Mouse (Mus musculus) heart, embryonic 13.5 days (tissue): ENCODE measurements around the gene Carmil2. TPM values are rescaled to one million over a fixed set of nuclear protein-coding genes. Genes with fewer than 3 reads are reported as not detected.

Experiments
- ATAC-seq: fragments of 200-750 bp; cut with Nextera tagmentation; 2 replicates; pipeline ENCODE4 v1.8.0; 2017; ENCODE audit warnings: moderate TSS enrichment; ENCODE audit not compliant: insufficient number of reproducible peaks, low FRiP score, low TSS enrichment; ENCODE audit errors: extremely low read depth
- H3K27ac ChIP-seq: fragments of 300-500 bp; sonication (generic); replicated peaks from 2 replicates; pipeline ENCODE4 v1.5.1; 2015; ENCODE audit warnings: moderate library complexity, mild to moderate bottlenecking, inconsistent platforms
- H3K27me3 ChIP-seq: fragments of 300-500 bp; sonication (generic); replicated peaks from 2 replicates; pipeline ENCODE4 v1.6.1; 2015; ENCODE audit warnings: mild to moderate bottlenecking, inconsistent platforms
- H3K36me3 ChIP-seq: fragments of 300-500 bp; sonication (generic); 2 replicates; pipeline ENCODE4 v1.6.1; 2015; ENCODE audit warnings: mild to moderate bottlenecking, inconsistent platforms
- H3K4me1 ChIP-seq: fragments of 300-500 bp; sonication (generic); 2 replicates; pipeline ENCODE4 v1.6.1; 2015; ENCODE audit warnings: inconsistent platforms
- H3K4me2 ChIP-seq: fragments of 300-500 bp; sonication (generic); 2 replicates; pipeline ENCODE4 v1.6.1; 2015; ENCODE audit warnings: inconsistent platforms, mild to moderate bottlenecking, moderate library complexity
- H3K4me3 ChIP-seq: fragments of 300-500 bp; sonication (generic); 2 replicates; pipeline ENCODE4 v1.5.1; 2015; ENCODE audit warnings: moderate library complexity, mild to moderate bottlenecking, inconsistent platforms
- H3K9ac ChIP-seq: fragments of 300-500 bp; sonication (generic); 2 replicates; pipeline ENCODE4 v1.6.1; 2015; ENCODE audit warnings: inconsistent platforms, mild to moderate bottlenecking, moderate library complexity
- H3K9me3 ChIP-seq: fragments of 300-500 bp; sonication (generic); 2 replicates; pipeline ENCODE4 v1.6.1; 2016; ENCODE audit warnings: inconsistent platforms
- WGBS: fragments of 180-500 bp; shearing (Covaris S2); methylation state at CpG from one replicate; pipeline ENCODE4 v1.1.7; 2015; ENCODE audit warnings: mixed read lengths; 5-methylcytosine and 5-hydroxymethylcytosine counted together
- polyA plus RNA-seq: library from polyadenylated mRNA; unstranded; fragments of >200 nt; fragmentation: Nextera tagmentation; extraction: Ambion mirVana; gene quantifications from 2 replicates; pipeline ENCODE4 v1.2.1, GENCODE M21; 2015

Carmil2 gene
- polyA plus RNA-seq, 1 experiment from 2014 or later = 0.27 TPM

DNA sequence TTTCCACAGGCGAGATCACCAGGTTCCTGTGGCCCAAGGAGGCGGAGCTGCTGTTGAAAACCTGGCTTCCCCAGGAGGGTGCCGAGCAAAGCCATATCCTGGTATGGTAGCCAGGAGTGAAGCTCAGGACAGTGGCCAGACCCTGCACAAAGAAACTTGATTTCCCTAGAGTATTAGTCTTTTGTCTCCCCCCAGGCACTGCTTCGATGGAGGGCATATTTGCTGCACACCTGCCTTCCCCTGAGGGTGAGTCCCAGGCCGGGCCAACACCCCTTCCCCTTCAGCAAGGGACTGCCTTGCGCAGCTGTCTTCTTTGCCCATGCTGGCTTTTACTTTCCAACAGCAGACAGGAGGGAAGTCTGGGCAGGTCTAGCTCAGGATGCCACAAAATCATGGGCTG, 477 bp downstream of the Carmil2 start:
- no peak overlapping the region for H3K9ac ChIP-seq
- no peak overlapping the region for H3K27ac ChIP-seq
- peak overlapping the region; percentile 60; the same call in 1 of the 2 replicates for H3K4me2 ChIP-seq
- no peak overlapping the region for H3K4me3 ChIP-seq
- no peaks in the 10 kb centered on the region for H3K9me3 ChIP-seq
- ATAC-seq = no peak
- H3K27me3 ChIP-seq = peaks cover 33% of the 10 kb centered on the region
- H3K36me3 ChIP-seq = peaks cover 34% of the 10 kb centered on the region
- 64% methylated on average over 6 of the region's 6 CpGs for WGBS
- peaks cover 12% of the 10 kb centered on the region; the same call in 1 of the 2 replicates for H3K4me1 ChIP-seq

- H3K9ac ChIP-seq = no peak overlapping the region
- H3K36me3 ChIP-seq = peaks cover 24% of the 10 kb centered on the region
- no peak overlapping the region for H3K4me2 ChIP-seq
- H3K27ac ChIP-seq = no peak overlapping the region
- ATAC-seq = no peak
- WGBS = 56% methylated on average over 8 of the region's 8 CpGs
- H3K27me3 ChIP-seq = peaks cover 33% of the 10 kb centered on the region
- H3K4me3 ChIP-seq = no peak overlapping the region
- peaks cover 12% of the 10 kb centered on the region; the same call in 1 of the 2 replicates for H3K4me1 ChIP-seq
- no peaks in the 10 kb centered on the region for H3K9me3 ChIP-seq
These were observed 1.4 kb downstream of the Carmil2 start for GRCm38 (mm10) chr8:105687512-105687911.

GRCm38 (mm10) chr8:105688242-105688752, 2.2 kb downstream of the Carmil2 start:
- Histone ChIP-seq H3K27ac (no peak overlapping the region), H3K4me2 (no peak overlapping the region), H3K4me1 (peaks cover 12% of the 10 kb centered on the region; the same call in 1 of the 2 replicates), H3K4me3 (no peak overlapping the region), H3K27me3 (peaks cover 33% of the 10 kb centered on the region), H3K36me3 (peaks cover 22% of the 10 kb centered on the region), H3K9me3 (no peaks in the 10 kb centered on the region), H3K9ac (peak overlapping the region; percentile 38)
- ATAC-seq = no peak
- WGBS = 30% methylated on average over 14 of the region's 14 CpGs

DNA sequence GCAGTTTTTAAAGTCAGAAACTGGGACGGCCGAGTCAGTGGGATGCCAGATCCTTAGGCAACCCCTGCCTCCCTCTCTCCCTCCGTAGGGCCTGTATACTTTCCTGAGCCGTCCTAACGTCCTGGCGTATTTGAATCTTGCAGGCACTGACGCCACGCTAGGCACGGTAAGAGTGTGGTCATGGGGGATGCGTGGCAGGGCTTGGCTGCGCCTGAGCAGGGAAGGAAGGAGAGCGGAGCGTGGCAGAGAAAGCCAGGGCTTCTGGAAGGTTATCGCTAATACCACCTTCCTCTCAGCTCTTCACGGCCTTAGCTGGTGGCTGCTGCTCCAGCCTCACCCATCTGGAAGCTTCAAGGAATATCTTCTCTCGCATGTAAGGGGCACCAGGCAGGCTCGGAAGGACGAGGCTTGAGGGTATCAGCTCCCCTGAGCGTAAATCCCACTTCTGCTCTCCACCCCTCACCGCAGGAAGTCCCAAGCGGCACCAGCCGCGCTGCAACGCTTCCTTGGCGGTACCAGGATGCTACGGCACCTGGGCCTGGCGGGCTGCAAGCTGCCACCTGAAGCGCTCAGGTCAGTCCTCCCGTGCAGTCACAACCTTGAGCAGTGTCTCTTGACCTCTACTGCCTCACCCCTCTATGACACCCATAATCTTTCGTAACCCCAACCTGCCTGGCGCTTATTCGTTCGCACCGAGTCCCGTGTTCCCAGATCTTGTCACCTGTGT, 3.3 kb downstream of the Carmil2 start:
- Histone ChIP-seq H3K4me1 (peaks cover 22% of the 10 kb centered on the region), H3K9me3 (no peaks in the 10 kb centered on the region), H3K36me3 (peaks cover 11% of the 10 kb centered on the region), H3K27me3 (peaks cover 44% of the 10 kb centered on the region), H3K4me3 (no peak overlapping the region), H3K4me2 (no peak overlapping the region), H3K27ac (no peak overlapping the region), H3K9ac (no peak overlapping the region)
- ATAC-seq = no peak
- WGBS = 62% methylated on average over 35 of the region's 35 CpGs

DNA sequence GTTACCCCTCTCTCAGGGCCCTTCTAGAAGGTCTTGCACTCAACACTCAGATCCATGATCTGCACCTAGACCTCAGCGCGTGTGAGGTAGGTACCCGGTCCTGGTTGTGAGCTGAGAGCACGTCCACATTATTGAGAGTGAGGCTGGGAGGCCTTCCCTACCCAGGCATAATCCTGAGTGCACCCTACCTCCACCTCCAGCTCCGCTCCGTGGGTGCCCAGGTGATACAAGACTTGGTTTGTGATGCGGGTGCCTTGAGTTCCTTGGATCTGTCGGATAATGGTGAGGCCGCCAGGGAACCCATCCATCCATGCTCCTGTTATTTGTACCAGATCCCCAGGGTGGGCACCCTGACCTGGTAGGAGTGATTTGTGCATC, 3.9 kb downstream of the Carmil2 start:
- Histone ChIP-seq H3K4me2 (no peak overlapping the region), H3K27ac (no peak overlapping the region), H3K36me3 (peaks cover 6% of the 10 kb centered on the region), H3K4me1 (peaks cover 24% of the 10 kb centered on the region), H3K9me3 (no peaks in the 10 kb centered on the region), H3K4me3 (no peak overlapping the region), H3K27me3 (peaks cover 49% of the 10 kb centered on the region), H3K9ac (no peak overlapping the region)
- WGBS = 86% methylated on average over 9 of the region's 9 CpGs
- no peak for ATAC-seq

DNA sequence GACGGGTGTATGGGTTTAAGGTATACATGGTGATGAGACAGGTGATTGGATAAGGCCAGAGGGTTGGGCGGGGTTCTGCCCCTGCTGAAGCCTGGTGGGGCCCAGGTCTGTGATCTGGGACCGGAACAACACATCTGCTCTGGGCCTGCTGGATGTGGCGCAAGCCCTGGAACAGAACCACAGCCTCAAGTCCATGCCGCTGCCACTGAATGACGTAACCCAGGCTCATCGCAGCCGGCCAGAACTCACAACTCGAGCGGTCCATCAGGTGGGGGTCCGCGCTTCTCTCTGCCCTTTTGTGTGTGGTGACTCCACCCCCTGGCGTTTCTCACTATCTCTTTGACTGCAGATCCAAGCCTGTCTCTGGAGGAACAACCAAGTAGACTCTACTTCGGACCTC, 4.9 kb downstream of the Carmil2 start:
- Histone ChIP-seq H3K27me3 (peaks cover 58% of the 10 kb centered on the region), H3K27ac (no peak overlapping the region), H3K4me1 (peaks cover 19% of the 10 kb centered on the region), H3K4me2 (no peak overlapping the region), H3K4me3 (no peak overlapping the region), H3K9me3 (no peaks in the 10 kb centered on the region), H3K36me3 (peaks cover 8% of the 10 kb centered on the region), H3K9ac (no peak overlapping the region)
- WGBS = 72% methylated on average over 14 of the region's 14 CpGs
- no peak for ATAC-seq

GRCm38 (mm10) chr8:105692449-105693182, 6.5 kb downstream of the Carmil2 start:
- 90% methylated on average over 11 of the region's 11 CpGs for WGBS

DNA sequence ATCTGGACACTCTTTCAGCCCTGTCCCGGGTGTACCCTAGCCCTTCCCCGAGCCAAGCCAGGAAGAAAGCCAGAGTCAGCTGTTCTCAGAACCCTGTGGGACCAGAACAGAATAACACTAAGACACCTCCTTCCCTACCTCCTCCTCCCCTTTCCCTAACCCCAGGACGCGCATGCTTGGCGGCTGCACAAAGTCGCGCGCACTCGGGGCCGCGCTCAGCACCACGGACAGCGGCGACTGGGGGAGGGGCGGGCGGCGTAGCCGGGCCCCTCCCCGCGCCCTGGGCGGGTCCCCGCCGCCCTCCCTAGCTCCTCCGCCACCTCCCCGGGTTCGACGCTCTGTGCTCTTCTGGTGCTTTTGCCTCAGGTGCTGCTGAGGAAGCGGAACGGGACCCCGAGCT, 7.6 kb downstream of the Carmil2 start:
- peak; percentile 5 for ATAC-seq
- H3K4me3 ChIP-seq = peak overlapping the region; percentile 56
- H3K27ac ChIP-seq = no peak overlapping the region
- H3K9me3 ChIP-seq = no peaks in the 10 kb centered on the region
- H3K4me1 ChIP-seq = peaks cover 12% of the 10 kb centered on the region
- WGBS = 4% methylated on average over 28 of the region's 30 CpGs
- peaks cover 32% of the 10 kb centered on the region for H3K36me3 ChIP-seq
- H3K9ac ChIP-seq = peak overlapping the region; percentile 71
- peak overlapping the region; percentile 91 for H3K4me2 ChIP-seq
- peaks cover 48% of the 10 kb centered on the region for H3K27me3 ChIP-seq

More at GRCm38 (mm10) chr8:105692449-105693182, 6.5 kb downstream of the Carmil2 start:
- Histone ChIP-seq H3K4me2 (no peak overlapping the region), H3K4me3 (no peak overlapping the region), H3K4me1 (peaks cover 16% of the 10 kb centered on the region), H3K27me3 (peaks cover 58% of the 10 kb centered on the region), H3K36me3 (peaks cover 22% of the 10 kb centered on the region), H3K27ac (no peak overlapping the region), H3K9ac (no peak overlapping the region), H3K9me3 (no peaks in the 10 kb centered on the region)
- ATAC-seq = no peak

DNA sequence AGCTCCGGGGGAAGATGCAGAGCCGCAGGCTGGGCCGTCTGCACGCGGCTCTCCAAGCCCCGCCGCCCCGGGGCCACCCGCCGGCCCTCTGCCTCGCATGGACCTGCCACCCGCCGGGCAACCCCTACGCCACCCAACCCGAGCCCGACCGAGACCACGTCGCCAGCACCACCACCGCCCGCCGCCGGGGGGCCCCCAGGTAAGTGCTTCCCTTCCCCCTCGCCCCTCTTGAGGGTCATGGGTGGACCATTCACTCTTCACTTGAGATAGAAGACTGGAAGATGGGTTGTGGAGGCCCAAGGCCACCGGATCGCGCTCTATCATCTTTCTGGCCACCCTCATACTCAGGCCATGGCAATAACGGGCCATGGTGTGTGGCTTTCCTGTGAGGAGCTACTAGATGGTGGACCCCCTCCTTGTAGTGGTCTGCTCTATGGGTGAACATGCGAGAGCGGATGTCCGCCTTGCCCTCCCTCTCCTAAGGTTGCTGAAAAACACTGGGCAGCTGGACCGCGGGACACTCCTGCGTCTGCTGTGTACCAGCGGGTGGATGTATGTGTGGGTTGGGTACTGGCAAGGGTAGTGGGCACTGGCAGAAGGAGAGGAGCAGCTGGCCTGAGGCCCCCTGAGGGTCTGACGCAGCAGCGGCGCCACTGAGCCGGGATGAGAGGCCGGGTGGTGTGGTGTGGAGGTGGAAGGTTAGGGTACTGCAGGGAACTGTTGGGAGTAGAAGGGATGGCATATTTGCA, 8.2 kb downstream of the Carmil2 start:
- 0 out of 2 replicates have a peak, but pooled peaks have one; percentile 6 for ATAC-seq
- peak overlapping the region; percentile 56 for H3K4me3 ChIP-seq
- peaks cover 12% of the 10 kb centered on the region for H3K4me1 ChIP-seq
- H3K27ac ChIP-seq = no peak overlapping the region
- H3K9me3 ChIP-seq = no peaks in the 10 kb centered on the region
- 8% methylated on average over 40 of the region's 40 CpGs for WGBS
- peaks cover 37% of the 10 kb centered on the region for H3K36me3 ChIP-seq
- H3K27me3 ChIP-seq = peaks cover 42% of the 10 kb centered on the region
- peak overlapping the region; percentile 71 for H3K9ac ChIP-seq
- peak overlapping the region; percentile 91 for H3K4me2 ChIP-seq

DNA sequence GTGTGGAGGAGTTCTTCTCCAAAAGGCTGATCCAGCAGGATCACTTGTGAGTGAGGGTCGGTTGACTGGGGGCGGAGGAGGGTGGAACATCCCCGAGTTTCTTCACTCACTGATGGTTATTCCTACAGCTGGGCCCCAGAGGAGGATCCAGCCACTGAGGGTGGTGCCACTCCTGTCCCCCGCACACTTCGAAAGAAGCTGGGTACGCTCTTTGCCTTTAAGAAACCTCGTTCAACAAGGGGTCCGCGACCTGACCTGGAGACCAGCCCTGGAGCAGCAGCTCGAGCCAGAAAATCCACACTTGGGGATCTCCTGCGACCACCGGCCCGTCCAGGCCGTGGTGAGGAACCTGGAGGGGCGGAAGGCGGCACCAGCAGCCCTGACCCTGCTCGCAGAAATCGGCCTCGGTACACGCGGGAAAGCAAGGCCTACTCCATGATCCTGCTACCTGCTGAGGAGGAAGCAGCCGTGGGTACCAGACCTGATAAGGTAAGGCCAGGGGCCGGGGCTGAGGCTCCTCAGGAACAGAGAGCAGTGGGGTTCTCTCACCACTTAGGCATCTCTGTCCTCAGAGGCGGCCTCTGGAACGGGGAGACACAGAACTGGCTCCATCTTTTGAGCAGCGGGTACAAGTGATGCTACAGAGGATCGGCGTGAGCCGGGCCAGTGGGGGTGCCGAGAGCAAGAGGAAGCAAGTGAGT, 9.2 kb downstream of the Carmil2 start:
- H3K9me3 ChIP-seq = no peaks in the 10 kb centered on the region
- H3K36me3 ChIP-seq = peaks cover 40% of the 10 kb centered on the region
- no peak overlapping the region for H3K27ac ChIP-seq
- H3K4me2 ChIP-seq = no peak overlapping the region
- ATAC-seq = no peak
- H3K27me3 ChIP-seq = peaks cover 32% of the 10 kb centered on the region
- H3K4me3 ChIP-seq = no peak overlapping the region
- peaks cover 20% of the 10 kb centered on the region for H3K4me1 ChIP-seq
- WGBS = 69% methylated on average over 30 of the region's 30 CpGs
- H3K9ac ChIP-seq = no peak overlapping the region
